Mouse (Mus musculus) forebrain, embryonic 12.5 days (tissue): ENCODE data around the gene Hspg2. TPM values are rescaled to one million over a fixed set of nuclear protein-coding genes. Genes with fewer than 3 reads are reported as not detected.

Source experiments
- ATAC-seq: fragments of 200-750 bp; cut with Nextera tagmentation; 2 replicates; pipeline ENCODE4 v1.8.0; 2017; ENCODE audit warnings: moderate TSS enrichment; ENCODE audit not compliant: low FRiP score
- H3K27ac ChIP-seq: fragments of 300-500 bp; sonication (generic); 2 replicates; pipeline ENCODE4 v1.5.1; 2016; ENCODE audit warnings: mild to moderate bottlenecking
- H3K27me3 ChIP-seq: fragments of 300-500 bp; sonication (generic); 2 replicates; pipeline ENCODE4 v1.6.1; 2016; ENCODE audit warnings: mild to moderate bottlenecking
- H3K36me3 ChIP-seq: fragments of 300-500 bp; sonication (generic); replicated peaks from 2 replicates; pipeline ENCODE4 v1.6.1; 2016; ENCODE audit warnings: mild to moderate bottlenecking
- H3K4me1 ChIP-seq: fragments of 300-500 bp; sonication (generic); 2 replicates; pipeline ENCODE4 v1.6.1; 2016
- H3K4me2 ChIP-seq: fragments of 300-500 bp; sonication (generic); 2 replicates; pipeline ENCODE4 v1.6.1; 2016; ENCODE audit warnings: mild to moderate bottlenecking, moderate library complexity
- H3K4me3 ChIP-seq: fragments of 300-500 bp; sonication (generic); replicated peaks from 2 replicates; pipeline ENCODE4 v1.5.1; 2016; ENCODE audit warnings: mild to moderate bottlenecking
- H3K9ac ChIP-seq: fragments of 300-500 bp; sonication (generic); 2 replicates; pipeline ENCODE4 v1.6.1; 2016; ENCODE audit warnings: mild to moderate bottlenecking
- H3K9me3 ChIP-seq: fragments of 300-500 bp; sonication (generic); 2 replicates; pipeline ENCODE4 v1.6.1; 2016
- WGBS: fragments of 180-500 bp; shearing (Covaris S2); methylation state at CpG from one replicate; pipeline ENCODE4 v1.1.7; 2016; 5-methylcytosine and 5-hydroxymethylcytosine counted together
- polyA plus RNA-seq: library from polyadenylated mRNA; unstranded; fragments of >200 nt; fragmentation: Nextera tagmentation; extraction: Ambion mirVana; gene quantifications from 2 replicates; pipeline ENCODE4 v1.2.1, GENCODE M21; 2016

The Hspg2 gene
- polyA plus RNA-seq, 1 experiment from 2014 or later = 8.9 TPM

DNA sequence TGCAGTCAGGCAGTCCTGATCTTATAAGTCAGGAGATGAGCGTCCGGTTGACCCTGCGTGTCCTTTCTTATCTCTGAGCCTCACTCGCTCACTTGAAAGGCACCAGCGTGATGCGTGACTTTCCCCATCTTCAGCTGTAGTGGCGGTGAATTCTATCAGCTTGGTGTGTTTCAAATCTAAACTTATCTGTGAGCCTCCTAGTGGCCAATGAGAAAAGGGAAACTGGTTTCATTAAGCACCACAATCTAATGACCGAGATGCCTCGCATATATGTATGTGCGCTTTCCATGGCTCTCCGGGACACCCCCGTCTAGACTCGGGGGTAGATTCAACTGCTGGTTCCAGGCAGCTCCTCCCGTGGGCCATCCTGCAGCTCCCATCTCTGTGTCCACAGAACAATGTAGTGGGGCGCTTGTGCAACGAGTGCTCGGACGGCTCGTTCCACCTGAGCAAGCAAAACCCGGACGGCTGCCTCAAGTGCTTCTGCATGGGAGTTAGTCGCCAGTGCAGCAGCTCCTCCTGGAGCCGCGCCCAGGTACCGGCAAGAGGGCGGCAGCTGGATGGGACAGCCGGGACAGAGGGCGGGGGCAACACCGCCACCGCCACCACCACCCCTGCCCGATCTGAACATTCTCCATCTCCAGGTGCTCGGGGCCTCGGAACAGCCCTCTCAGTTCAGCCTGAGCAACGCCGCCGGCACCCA, 49.6 kb downstream of the Hspg2 start:
- Histone ChIP-seq H3K27me3 (no peaks in the 10 kb centered on the region), H3K27ac (no peak overlapping the region), H3K4me1 (no peaks in the 10 kb centered on the region), H3K9ac (no peak overlapping the region), H3K4me3 (no peak overlapping the region), H3K36me3 (peaks cover 32% of the 10 kb centered on the region), H3K4me2 (no peak overlapping the region), H3K9me3 (no peaks in the 10 kb centered on the region)
- 87% methylated on average over 36 of the region's 36 CpGs for WGBS
- no peak for ATAC-seq

DNA sequence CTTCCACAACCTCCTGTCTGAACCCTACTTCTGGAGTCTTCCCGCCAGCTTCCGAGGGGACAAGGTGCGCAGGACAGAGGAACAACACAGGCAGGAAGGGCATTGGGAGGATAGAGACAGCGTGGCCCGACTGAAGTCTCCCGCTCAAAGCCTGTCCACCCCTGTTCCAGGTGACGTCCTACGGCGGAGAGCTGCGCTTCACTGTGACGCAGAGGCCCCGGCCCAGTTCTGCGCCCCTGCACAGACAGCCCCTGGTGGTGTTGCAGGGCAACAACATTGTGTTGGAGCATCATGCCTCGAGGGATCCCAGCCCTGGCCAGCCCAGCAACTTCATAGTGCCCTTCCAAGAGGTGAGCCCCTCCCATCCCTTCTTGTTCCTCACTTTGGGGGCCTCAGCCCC, 50.2 kb downstream of the Hspg2 start:
- Histone ChIP-seq H3K27me3 (no peaks in the 10 kb centered on the region), H3K36me3 (peaks cover 35% of the 10 kb centered on the region), H3K4me1 (no peaks in the 10 kb centered on the region), H3K9me3 (no peaks in the 10 kb centered on the region), H3K9ac (no peak overlapping the region), H3K4me2 (no peak overlapping the region), H3K4me3 (no peak overlapping the region), H3K27ac (no peak overlapping the region)
- 83% methylated on average over 14 of the region's 14 CpGs for WGBS
- ATAC-seq = no peak

DNA sequence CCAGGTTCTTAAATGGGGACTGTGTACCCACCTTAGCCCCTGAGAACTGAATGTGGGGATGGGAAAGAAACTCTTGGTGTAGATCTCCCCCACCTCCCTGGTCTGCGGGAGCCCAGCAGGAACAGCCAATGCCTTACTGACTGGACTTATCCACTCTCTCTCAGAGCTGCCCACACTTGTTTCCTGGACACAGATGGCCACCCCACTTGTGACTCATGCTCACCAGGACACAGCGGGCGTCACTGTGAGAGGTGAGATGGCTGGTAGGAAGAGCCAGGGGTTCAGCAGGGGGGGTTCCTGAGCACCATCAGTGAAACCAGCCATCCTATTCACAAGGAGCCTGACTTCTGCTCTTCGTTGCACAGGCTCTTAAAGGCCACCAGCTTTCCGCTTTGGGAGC, 51.8 kb downstream of the Hspg2 start:
- ATAC-seq = no peak
- WGBS = 98% methylated on average over 5 of the region's 5 CpGs
- Histone ChIP-seq H3K36me3 (peaks cover 31% of the 10 kb centered on the region), H3K27me3 (no peaks in the 10 kb centered on the region), H3K27ac (no peak overlapping the region), H3K9ac (no peak overlapping the region), H3K4me2 (no peak overlapping the region), H3K9me3 (no peaks in the 10 kb centered on the region), H3K4me3 (no peak overlapping the region), H3K4me1 (no peaks in the 10 kb centered on the region)

DNA sequence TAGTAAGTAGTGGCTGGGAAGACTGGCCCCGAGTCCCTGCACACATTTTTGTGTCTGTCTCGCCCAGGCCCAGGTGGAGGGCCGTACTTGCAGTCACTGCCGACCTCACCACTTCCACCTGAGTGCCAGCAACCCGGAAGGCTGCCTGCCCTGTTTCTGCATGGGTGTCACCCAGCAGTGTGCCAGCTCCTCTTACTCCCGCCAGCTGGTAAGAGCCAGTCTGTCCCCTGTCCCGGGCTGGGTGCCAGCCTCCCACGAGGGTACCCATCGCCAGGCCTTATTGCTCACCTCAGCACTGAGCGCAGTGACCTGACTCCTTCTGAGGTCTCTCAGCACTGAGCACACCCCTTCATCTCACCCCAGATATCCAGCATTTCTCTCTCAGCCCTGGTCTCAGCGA, 53.4 kb downstream of the Hspg2 start:
- H3K4me3 ChIP-seq = no peak overlapping the region
- H3K9me3 ChIP-seq = no peaks in the 10 kb centered on the region
- H3K36me3 ChIP-seq = peaks cover 26% of the 10 kb centered on the region
- H3K27ac ChIP-seq = no peak overlapping the region
- H3K4me1 ChIP-seq = no peaks in the 10 kb centered on the region
- no peak overlapping the region for H3K4me2 ChIP-seq
- ATAC-seq = no peak
- H3K9ac ChIP-seq = no peak overlapping the region
- H3K27me3 ChIP-seq = no peaks in the 10 kb centered on the region
- WGBS = 91% methylated on average over 11 of the region's 11 CpGs

DNA sequence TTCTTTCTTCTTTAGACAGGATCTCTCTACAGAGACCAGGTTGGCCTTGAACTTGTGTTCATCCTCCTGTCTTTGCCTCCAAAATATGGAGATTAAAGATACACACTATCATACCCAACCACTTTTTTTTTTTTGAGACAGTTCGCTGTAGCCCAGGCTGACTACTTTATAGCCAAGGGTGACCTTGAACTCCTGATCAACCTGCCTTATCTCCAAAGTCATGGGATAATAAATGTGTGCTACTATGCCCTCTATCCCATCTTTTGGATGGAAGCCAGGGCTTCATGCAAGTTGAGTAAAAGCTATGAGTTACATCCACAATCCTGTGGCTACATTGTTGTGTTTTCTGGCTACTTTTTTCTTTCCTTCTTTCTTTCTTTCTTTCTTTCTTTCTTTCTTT, 56.9 kb downstream of the Hspg2 start:
- WGBS = 100% methylated on average over 1 of the region's 1 CpGs
- H3K36me3 ChIP-seq = peaks cover 28% of the 10 kb centered on the region

DNA sequence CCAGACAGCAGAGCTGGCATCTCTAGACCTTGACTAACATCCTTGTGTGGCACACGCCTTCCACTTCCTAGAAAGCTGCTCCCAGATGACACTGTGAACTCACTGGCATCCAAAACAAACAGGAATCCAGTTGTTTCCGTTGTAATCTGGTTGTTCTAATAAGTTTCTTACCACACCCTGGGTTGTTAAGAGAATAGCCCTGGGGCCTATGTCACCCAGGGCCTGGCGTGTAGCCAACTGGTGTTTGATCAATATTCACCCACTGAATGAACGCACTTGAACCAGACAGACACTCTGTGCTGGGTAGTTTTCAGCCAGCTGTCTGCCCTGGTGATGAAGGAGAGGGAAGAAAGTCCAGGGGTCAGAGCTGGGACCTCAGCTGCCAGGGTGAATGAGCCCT, 58.8 kb downstream of the Hspg2 start:
- Histone ChIP-seq H3K27me3 (no peaks in the 10 kb centered on the region), H3K27ac (no peak overlapping the region; the same call in 1 of the 2 replicates), H3K4me2 (no peak overlapping the region), H3K9ac (no peak overlapping the region), H3K4me1 (no peaks in the 10 kb centered on the region), H3K36me3 (peaks cover 23% of the 10 kb centered on the region), H3K4me3 (no peak overlapping the region), H3K9me3 (no peaks in the 10 kb centered on the region)
- ATAC-seq = no peak
- WGBS = 71% methylated on average over 4 of the region's 4 CpGs

More for the DNA sequence above, 56.9 kb downstream of the Hspg2 start:
- H3K4me1 ChIP-seq = no peaks in the 10 kb centered on the region
- no peak overlapping the region for H3K9ac ChIP-seq
- no peak for ATAC-seq
- H3K4me2 ChIP-seq = no peak overlapping the region
- H3K27ac ChIP-seq = no peak overlapping the region
- no peaks in the 10 kb centered on the region for H3K9me3 ChIP-seq
- H3K27me3 ChIP-seq = no peaks in the 10 kb centered on the region
- H3K4me3 ChIP-seq = no peak overlapping the region

DNA sequence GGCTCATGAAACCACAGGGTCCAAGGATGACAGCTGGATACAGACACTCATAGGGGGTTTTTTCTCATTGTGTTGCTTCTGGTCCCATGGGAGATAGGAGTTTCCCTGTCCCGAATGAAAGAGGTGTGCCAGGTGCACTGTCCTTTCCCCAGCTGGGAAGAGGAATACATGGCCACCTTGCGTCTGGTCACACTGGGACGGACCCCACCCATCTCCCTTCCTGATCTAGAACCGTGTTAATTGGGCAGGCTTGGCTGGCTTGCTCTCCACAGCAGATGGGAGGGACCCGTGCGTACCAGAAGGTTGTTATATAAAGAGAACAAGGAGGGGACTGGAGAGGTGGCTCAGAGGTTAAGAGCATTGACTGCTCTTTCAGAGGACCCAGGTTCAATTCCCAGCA, 59.3 kb downstream of the Hspg2 start:
- Histone ChIP-seq H3K9ac (no peak overlapping the region), H3K27me3 (no peaks in the 10 kb centered on the region), H3K4me3 (no peak overlapping the region), H3K36me3 (peaks cover 19% of the 10 kb centered on the region), H3K4me2 (no peak overlapping the region), H3K27ac (peak overlapping the region; percentile 31; the same call in 1 of the 2 replicates), H3K9me3 (no peaks in the 10 kb centered on the region), H3K4me1 (no peaks in the 10 kb centered on the region)
- WGBS = 89% methylated on average over 6 of the region's 6 CpGs
- ATAC-seq = no peak

DNA sequence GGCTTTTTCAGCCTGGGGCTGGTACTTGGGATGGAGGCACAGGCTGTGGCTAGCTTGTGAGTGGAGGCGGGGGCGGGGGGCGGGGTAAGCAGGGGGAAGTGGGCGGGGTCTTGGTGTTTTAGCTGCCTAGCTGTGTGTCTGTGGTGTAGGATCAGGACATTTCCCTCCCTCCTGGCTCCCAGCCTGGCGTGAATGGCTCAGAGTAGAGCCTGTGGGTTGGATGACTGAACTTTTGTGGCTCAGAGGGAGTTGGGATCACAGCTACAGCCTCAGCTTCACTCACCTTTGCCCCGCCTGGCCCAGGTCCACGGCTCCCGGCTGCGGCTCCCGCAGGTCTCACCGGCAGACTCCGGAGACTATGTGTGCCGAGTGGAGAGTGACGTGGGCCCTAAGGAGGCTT, 71.8 kb downstream of the Hspg2 start:
- no peak overlapping the region for H3K27ac ChIP-seq
- H3K36me3 ChIP-seq = peaks cover 49% of the 10 kb centered on the region
- ATAC-seq = no peak
- H3K4me3 ChIP-seq = no peak overlapping the region
- no peaks in the 10 kb centered on the region for H3K4me1 ChIP-seq
- no peaks in the 10 kb centered on the region for H3K27me3 ChIP-seq
- no peak overlapping the region for H3K4me2 ChIP-seq
- WGBS = 77% methylated on average over 14 of the region's 14 CpGs
- no peak overlapping the region for H3K9ac ChIP-seq
- H3K9me3 ChIP-seq = no peaks in the 10 kb centered on the region

DNA sequence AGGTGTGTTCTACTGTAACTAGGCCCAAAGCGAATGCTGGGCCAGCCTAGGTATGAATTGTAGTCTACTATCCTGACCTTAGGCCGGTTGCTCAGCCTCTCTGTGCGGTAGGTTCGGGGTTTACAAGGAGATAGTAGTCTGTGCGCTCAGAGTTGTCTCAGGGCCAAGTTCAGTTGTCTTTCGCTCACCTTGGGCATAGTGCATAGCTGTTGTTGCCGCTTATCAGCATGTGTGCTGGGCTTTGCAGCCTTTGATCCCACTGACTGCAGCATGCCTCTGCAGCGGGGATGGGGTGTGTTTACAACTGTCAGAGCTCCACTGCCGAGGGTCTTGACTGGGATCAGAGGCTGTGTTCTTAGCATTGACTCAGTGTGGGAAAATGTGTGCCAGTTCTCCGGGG, 74.4 kb downstream of the Hspg2 start:
- 93% methylated on average over 10 of the region's 10 CpGs for WGBS
- H3K4me2 ChIP-seq = no peak overlapping the region

DNA sequence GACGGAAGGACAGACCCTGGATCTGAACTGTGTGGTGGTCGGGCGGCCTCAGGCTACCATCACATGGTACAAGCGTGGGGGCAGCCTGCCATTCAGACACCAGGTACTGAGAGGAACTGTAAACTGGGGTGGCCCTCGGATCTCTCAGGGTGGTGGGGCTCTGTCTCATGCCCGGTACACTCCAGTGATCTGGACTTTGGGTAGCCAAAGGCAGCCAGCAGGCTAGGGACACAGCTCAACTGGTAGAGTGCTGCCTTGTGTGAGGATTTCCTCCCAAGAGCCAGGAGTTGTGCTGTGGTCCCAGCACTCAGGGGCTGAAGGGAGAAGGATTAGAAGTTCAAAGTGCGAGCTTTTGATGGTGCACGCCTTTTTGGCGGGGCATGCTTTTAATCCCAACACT, 77.0 kb downstream of the Hspg2 start:
- Histone ChIP-seq H3K4me3 (no peak overlapping the region), H3K36me3 (peaks cover 38% of the 10 kb centered on the region), H3K4me2 (no peak overlapping the region), H3K9me3 (no peaks in the 10 kb centered on the region), H3K27me3 (no peaks in the 10 kb centered on the region), H3K27ac (no peak overlapping the region), H3K9ac (no peak overlapping the region), H3K4me1 (no peaks in the 10 kb centered on the region)
- no peak for ATAC-seq
- 92% methylated on average over 9 of the region's 9 CpGs for WGBS

More for the DNA sequence above, 74.4 kb downstream of the Hspg2 start:
- ATAC-seq = no peak
- Histone ChIP-seq H3K9me3 (no peaks in the 10 kb centered on the region), H3K27ac (no peak overlapping the region), H3K4me1 (no peaks in the 10 kb centered on the region), H3K4me3 (no peak overlapping the region), H3K9ac (no peak overlapping the region), H3K36me3 (peaks cover 54% of the 10 kb centered on the region), H3K27me3 (no peaks in the 10 kb centered on the region)

DNA sequence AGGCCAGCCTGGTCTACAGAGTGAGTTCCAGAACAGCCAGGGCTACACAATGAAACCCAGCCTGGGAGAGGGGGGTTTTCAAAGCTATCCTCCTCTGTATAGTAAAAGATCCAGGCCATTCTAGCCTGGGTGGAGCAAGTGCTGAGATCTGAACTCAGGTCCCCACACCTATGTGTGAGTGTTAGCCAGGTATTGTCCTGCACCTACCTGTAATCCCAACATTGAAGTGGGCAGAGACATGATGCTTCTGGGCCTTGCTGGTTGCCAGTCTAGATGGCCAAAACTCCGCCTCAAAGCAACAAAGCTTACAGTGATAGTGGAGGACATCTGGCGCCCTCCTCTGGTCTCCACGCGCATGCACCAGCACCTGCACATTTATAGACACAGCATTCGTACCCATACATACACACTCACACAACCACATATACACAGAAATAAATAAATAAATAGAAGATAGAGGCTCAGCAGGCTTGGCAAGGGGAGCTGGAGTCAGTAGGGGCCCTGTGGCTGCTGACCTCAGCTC, 77.5 kb downstream of the Hspg2 start:
- 60% methylated on average over 5 of the region's 5 CpGs for WGBS
- no peaks in the 10 kb centered on the region for H3K4me1 ChIP-seq
- no peak for ATAC-seq
- H3K4me3 ChIP-seq = no peak overlapping the region
- H3K4me2 ChIP-seq = no peak overlapping the region
- no peaks in the 10 kb centered on the region for H3K27me3 ChIP-seq
- peaks cover 43% of the 10 kb centered on the region for H3K36me3 ChIP-seq
- no peak overlapping the region for H3K27ac ChIP-seq
- no peaks in the 10 kb centered on the region for H3K9me3 ChIP-seq
- no peak overlapping the region for H3K9ac ChIP-seq

DNA sequence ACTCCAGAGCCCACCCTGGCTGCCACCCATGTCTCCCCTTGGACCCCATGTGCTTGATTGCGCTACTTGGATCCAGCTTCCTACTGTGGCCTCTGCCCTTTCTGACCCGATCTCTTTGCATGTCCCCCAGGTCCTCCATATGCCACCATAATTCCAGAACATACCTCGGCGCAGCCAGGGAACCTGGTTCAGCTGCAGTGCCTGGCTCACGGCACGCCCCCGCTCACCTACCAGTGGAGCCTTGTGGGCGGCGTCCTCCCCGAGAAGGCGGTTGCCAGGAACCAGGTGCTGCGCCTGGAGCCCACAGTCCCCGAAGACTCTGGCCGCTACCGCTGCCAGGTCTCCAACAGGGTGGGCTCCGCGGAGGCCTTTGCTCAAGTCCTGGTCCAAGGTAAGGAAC, 84.9 kb downstream of the Hspg2 start:
- no peaks in the 10 kb centered on the region for H3K27me3 ChIP-seq
- H3K9me3 ChIP-seq = no peaks in the 10 kb centered on the region
- WGBS = 94% methylated on average over 17 of the region's 17 CpGs
- H3K9ac ChIP-seq = no peak overlapping the region
- H3K4me3 ChIP-seq = no peak overlapping the region
- no peak overlapping the region for H3K27ac ChIP-seq
- H3K4me2 ChIP-seq = no peak overlapping the region
- H3K4me1 ChIP-seq = no peaks in the 10 kb centered on the region
- peaks cover 46% of the 10 kb centered on the region for H3K36me3 ChIP-seq
- ATAC-seq = no peak

DNA sequence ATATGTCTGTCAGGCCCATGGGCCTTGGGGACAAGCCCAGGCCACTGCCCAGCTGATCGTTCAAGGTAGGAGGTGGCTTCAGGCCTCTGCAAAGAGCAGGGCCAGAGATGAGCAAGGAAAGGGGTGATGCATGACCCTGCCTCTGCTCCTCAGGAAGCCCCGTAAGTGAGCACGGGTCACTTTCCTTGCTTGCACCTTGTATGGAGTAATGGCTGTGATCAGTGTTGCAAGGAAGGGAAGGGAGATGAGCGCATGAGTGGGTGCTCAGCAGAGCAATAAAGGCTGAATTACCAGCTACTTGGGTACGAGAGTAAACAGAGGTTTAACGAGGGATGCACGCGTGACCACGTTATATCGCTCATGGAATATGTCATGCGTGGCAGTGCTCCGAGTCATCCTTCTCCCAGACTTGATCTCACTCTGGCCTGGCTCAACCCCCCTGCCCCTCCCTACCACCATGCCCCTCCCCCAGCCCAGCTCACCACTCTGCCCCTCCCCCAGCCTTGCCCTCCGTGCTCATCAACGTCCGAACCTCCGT, 88.2 kb downstream of the Hspg2 start:
- no peaks in the 10 kb centered on the region for H3K4me1 ChIP-seq
- peaks cover 43% of the 10 kb centered on the region for H3K36me3 ChIP-seq
- no peak overlapping the region for H3K9ac ChIP-seq
- no peak for ATAC-seq
- no peaks in the 10 kb centered on the region for H3K9me3 ChIP-seq
- H3K4me2 ChIP-seq = no peak overlapping the region
- 90% methylated on average over 16 of the region's 16 CpGs for WGBS
- H3K27me3 ChIP-seq = no peaks in the 10 kb centered on the region
- H3K4me3 ChIP-seq = no peak overlapping the region
- H3K27ac ChIP-seq = no peak overlapping the region
